Mouse (Mus musculus): ENCODE data around the gene Susd1. TPM values are rescaled to one million over a fixed set of nuclear protein-coding genes. Genes with fewer than 3 reads are reported as not detected.

Susd1 gene
- polyA plus RNA-seq, 1 experiment: 9.7 TPM

DNA sequence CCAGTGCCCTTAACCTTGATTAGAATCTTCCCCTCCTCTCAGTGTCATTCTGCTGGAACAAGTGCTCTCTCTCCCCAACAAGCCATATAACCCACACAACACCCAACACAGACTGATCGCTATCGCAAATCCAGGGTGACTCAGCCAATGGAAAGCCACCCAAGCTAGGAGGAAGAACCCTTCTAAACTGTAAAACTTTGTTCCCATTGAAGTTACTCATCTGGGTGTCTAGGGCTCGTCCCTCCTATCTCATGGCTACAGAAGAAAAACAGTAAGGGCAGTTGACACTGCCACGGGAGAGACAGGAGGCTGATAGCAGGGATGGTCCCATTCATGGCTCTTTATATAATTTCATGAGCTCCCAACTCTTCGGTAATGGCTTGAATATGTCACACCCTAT, 114.1 kb downstream of the Susd1 start:
- no peak for TF ChIP-seq POLR2A (IDR thresholded peaks at IDR 0.05; ENCODE audit: insufficient read depth, low read length)
- Histone ChIP-seq H3K4me1 (ENCODE audit: control insufficient read depth, insufficient read depth, low read length) (no peaks in the 10 kb centered on the region), H3K27ac (ENCODE audit: insufficient read depth, low read length) (no peak overlapping the region), H3K9ac (ENCODE audit: low read depth, poor library complexity, severe bottlenecking) (no peak overlapping the region), H3K4me3 (ENCODE audit: low read depth, low read length) (no peak overlapping the region), H3K27me3 (ENCODE audit: control insufficient read depth, insufficient read depth, low read length, poor library complexity, severe bottlenecking) (no peaks in the 10 kb centered on the region), H3K36me3 (ENCODE audit: control insufficient read depth, insufficient read depth, low read length, poor library complexity, severe bottlenecking) (no peaks in the 10 kb centered on the region), H3K9me3 (replicated peaks; ENCODE audit: control insufficient read depth, insufficient read depth, low read length, poor library complexity, severe bottlenecking) (no peaks in the 10 kb centered on the region)

DNA sequence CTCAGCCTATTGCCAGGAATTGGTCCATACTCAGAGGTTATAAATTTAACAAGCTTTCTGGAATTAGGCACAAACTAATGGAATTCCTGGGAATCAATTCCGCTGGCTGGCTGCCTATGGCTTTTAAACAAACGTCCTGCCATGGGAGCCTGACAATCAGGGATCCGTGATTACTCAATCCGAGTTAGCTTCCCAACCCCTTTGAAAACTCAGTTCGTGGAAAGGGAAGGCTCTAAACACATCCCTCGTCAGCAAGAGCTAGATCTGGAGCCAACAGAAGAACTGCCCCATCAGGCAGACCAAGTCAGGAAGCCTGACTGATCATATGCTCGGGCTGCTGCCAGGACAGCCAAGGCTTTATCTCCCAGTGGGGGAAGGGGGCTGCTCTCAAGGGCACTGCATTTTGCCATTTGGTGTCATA, 115.2 kb downstream of the Susd1 start:
- Histone ChIP-seq H3K9me3 (replicated peaks; ENCODE audit: control insufficient read depth, insufficient read depth, low read length, poor library complexity, severe bottlenecking) (no peaks in the 10 kb centered on the region), H3K4me3 (ENCODE audit: low read depth, low read length) (no peak overlapping the region), H3K27me3 (ENCODE audit: control insufficient read depth, insufficient read depth, low read length, poor library complexity, severe bottlenecking) (no peaks in the 10 kb centered on the region), H3K36me3 (ENCODE audit: control insufficient read depth, insufficient read depth, low read length, poor library complexity, severe bottlenecking) (no peaks in the 10 kb centered on the region), H3K4me1 (ENCODE audit: control insufficient read depth, insufficient read depth, low read length) (no peaks in the 10 kb centered on the region), H3K9ac (ENCODE audit: low read depth, poor library complexity, severe bottlenecking) (no peak overlapping the region), H3K27ac (ENCODE audit: insufficient read depth, low read length) (no peak overlapping the region)
- TF ChIP-seq EP300 (IDR thresholded peaks at IDR 0.05; ENCODE audit: insufficient read depth, low read depth, low read length): no peak
- no peak for TF ChIP-seq POLR2A (IDR thresholded peaks at IDR 0.05; ENCODE audit: insufficient read depth, low read length)
- no peak for TF ChIP-seq CTCF (IDR thresholded peaks at IDR 0.05; ENCODE audit: low read depth, low read length)

GRCm38 (mm10) chr4:59322733-59323132, 115.7 kb downstream of the Susd1 start:
- no peaks in the 10 kb centered on the region for H3K27me3 ChIP-seq (ENCODE audit: control insufficient read depth, insufficient read depth, low read length, poor library complexity, severe bottlenecking)
- H3K36me3 ChIP-seq (ENCODE audit: control insufficient read depth, insufficient read depth, low read length, poor library complexity, severe bottlenecking): no peaks in the 10 kb centered on the region
- no peaks in the 10 kb centered on the region for H3K4me1 ChIP-seq (ENCODE audit: control insufficient read depth, insufficient read depth, low read length)
- TF ChIP-seq CTCF (IDR thresholded peaks at IDR 0.05; ENCODE audit: low read depth, low read length) (no peak), POLR2A (IDR thresholded peaks at IDR 0.05; ENCODE audit: insufficient read depth, low read length) (no peak), EP300 (IDR thresholded peaks at IDR 0.05; ENCODE audit: insufficient read depth, low read depth, low read length) (no peak)
- no peak overlapping the region for H3K4me3 ChIP-seq (ENCODE audit: low read depth, low read length)
- no peak overlapping the region for H3K9ac ChIP-seq (ENCODE audit: low read depth, poor library complexity, severe bottlenecking)
- H3K9me3 ChIP-seq (replicated peaks; ENCODE audit: control insufficient read depth, insufficient read depth, low read length, poor library complexity, severe bottlenecking): no peaks in the 10 kb centered on the region
- no peak overlapping the region for H3K27ac ChIP-seq (ENCODE audit: insufficient read depth, low read length)

- Histone ChIP-seq H3K9ac (ENCODE audit: low read depth, poor library complexity, severe bottlenecking) (no peak overlapping the region), H3K27ac (ENCODE audit: insufficient read depth, low read length) (no peak overlapping the region)
- TF ChIP-seq EP300 (IDR thresholded peaks at IDR 0.05; ENCODE audit: insufficient read depth, low read depth, low read length): no peak
- TF ChIP-seq POLR2A (IDR thresholded peaks at IDR 0.05; ENCODE audit: insufficient read depth, low read length): no peak
- no peak for TF ChIP-seq CTCF (IDR thresholded peaks at IDR 0.05; ENCODE audit: low read depth, low read length)
Observed at GRCm38 (mm10) chr4:59322056-59322455, 116.4 kb downstream of the Susd1 start.

GRCm38 (mm10) chr4:59321181-59322008, 117.0 kb downstream of the Susd1 start:
- Histone ChIP-seq H3K27ac (ENCODE audit: insufficient read depth, low read length) (no peak overlapping the region), H3K4me3 (ENCODE audit: low read depth, low read length) (no peak overlapping the region), H3K4me1 (ENCODE audit: control insufficient read depth, insufficient read depth, low read length) (no peaks in the 10 kb centered on the region), H3K9me3 (replicated peaks; ENCODE audit: control insufficient read depth, insufficient read depth, low read length, poor library complexity, severe bottlenecking) (no peaks in the 10 kb centered on the region), H3K9ac (ENCODE audit: low read depth, poor library complexity, severe bottlenecking) (no peak overlapping the region), H3K27me3 (ENCODE audit: control insufficient read depth, insufficient read depth, low read length, poor library complexity, severe bottlenecking) (no peaks in the 10 kb centered on the region), H3K36me3 (ENCODE audit: control insufficient read depth, insufficient read depth, low read length, poor library complexity, severe bottlenecking) (no peaks in the 10 kb centered on the region)
- no peak for TF ChIP-seq POLR2A (IDR thresholded peaks at IDR 0.05; ENCODE audit: insufficient read depth, low read length)
- TF ChIP-seq CTCF (IDR thresholded peaks at IDR 0.05; ENCODE audit: low read depth, low read length): no peak
- no peak for TF ChIP-seq EP300 (IDR thresholded peaks at IDR 0.05; ENCODE audit: insufficient read depth, low read depth, low read length)

More at GRCm38 (mm10) chr4:59322056-59322455, 116.4 kb downstream of the Susd1 start:
- Histone ChIP-seq H3K4me3 (ENCODE audit: low read depth, low read length) (no peak overlapping the region), H3K9me3 (replicated peaks; ENCODE audit: control insufficient read depth, insufficient read depth, low read length, poor library complexity, severe bottlenecking) (no peaks in the 10 kb centered on the region), H3K27me3 (ENCODE audit: control insufficient read depth, insufficient read depth, low read length, poor library complexity, severe bottlenecking) (no peaks in the 10 kb centered on the region), H3K4me1 (ENCODE audit: control insufficient read depth, insufficient read depth, low read length) (no peaks in the 10 kb centered on the region), H3K36me3 (ENCODE audit: control insufficient read depth, insufficient read depth, low read length, poor library complexity, severe bottlenecking) (no peaks in the 10 kb centered on the region)

- no peak for TF ChIP-seq EP300 (IDR thresholded peaks at IDR 0.05; ENCODE audit: insufficient read depth, low read depth, low read length)
- no peak for TF ChIP-seq POLR2A (IDR thresholded peaks at IDR 0.05; ENCODE audit: insufficient read depth, low read length)
- TF ChIP-seq CTCF (IDR thresholded peaks at IDR 0.05; ENCODE audit: low read depth, low read length): no peak
- H3K9ac ChIP-seq (ENCODE audit: low read depth, poor library complexity, severe bottlenecking): no peak overlapping the region
Observed at GRCm38 (mm10) chr4:59319136-59319941, 119.1 kb downstream of the Susd1 start.

More at GRCm38 (mm10) chr4:59319136-59319941, 119.1 kb downstream of the Susd1 start:
- H3K4me3 ChIP-seq (ENCODE audit: low read depth, low read length): no peak overlapping the region
- no peak overlapping the region for H3K27ac ChIP-seq (ENCODE audit: insufficient read depth, low read length)
- no peaks in the 10 kb centered on the region for H3K4me1 ChIP-seq (ENCODE audit: control insufficient read depth, insufficient read depth, low read length)
- no peaks in the 10 kb centered on the region for H3K27me3 ChIP-seq (ENCODE audit: control insufficient read depth, insufficient read depth, low read length, poor library complexity, severe bottlenecking)
- no peaks in the 10 kb centered on the region for H3K9me3 ChIP-seq (replicated peaks; ENCODE audit: control insufficient read depth, insufficient read depth, low read length, poor library complexity, severe bottlenecking)
- no peaks in the 10 kb centered on the region for H3K36me3 ChIP-seq (ENCODE audit: control insufficient read depth, insufficient read depth, low read length, poor library complexity, severe bottlenecking)
